Mouse (Mus musculus) retina, postnatal 7 days (tissue): ENCODE measurements around the gene Fads6.

Experiments used
- DNase-seq: peaks from one replicate; pipeline ENCODE4 v3.0.0-alpha.2; 2012; ENCODE audit warnings: low read depth, low spot score

The Fads6 gene

DNA sequence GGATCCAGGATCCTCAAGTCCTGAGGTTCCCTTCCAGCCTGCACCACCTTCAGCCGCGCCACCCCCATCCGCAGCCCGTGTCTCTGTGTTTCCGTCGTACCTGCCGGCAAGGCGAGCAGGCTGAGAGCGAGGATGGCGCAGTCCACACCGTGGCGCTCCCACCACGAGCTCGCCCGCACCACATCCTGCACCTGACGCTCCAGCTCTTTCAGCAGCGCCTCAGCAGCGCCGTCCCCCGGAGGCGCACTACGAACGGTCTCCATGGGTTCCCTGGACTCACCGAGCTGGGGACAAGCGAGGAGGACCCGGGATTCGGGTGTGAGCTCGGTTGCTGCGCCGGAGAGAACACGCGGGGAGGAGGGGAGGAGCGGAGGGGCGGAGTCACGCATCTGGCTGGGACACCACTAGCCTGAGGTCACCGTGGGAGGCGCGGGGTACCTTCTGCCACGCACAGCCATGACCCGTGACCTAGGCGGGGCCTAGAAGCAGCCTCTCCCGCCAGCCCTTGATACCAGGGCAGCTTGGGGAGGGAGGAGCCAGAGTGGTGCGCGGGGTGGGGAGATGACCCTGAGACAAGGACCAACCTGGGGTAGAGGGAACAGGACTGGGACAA is at the start of gene Fads6:
TSS of gene Fads6 (minus strand) at position 450 of the 613 bp plus-strand sequence.
- DNase-seq = peak; percentile 43

DNA sequence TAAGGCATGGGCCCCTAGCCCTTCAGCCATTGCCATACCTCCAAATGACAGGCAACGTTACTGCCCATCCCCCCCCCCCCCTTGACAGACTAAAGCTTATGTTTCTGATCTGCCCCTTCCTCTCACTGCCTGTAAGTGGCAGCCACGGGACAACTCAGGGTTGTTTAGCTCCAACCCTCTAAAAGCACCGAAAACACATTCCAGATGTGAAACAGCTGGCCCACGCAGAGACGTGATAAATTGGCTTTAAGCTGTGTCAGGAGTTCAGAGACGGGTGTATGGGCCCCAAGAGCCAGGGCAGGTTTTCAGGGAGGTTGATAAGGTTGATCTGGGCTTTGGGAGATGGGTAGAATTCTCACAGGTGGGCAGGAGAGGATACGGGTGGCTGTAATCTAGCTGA is 48.1 kb upstream of the Fads6 start:
- no peak for DNase-seq

DNA sequence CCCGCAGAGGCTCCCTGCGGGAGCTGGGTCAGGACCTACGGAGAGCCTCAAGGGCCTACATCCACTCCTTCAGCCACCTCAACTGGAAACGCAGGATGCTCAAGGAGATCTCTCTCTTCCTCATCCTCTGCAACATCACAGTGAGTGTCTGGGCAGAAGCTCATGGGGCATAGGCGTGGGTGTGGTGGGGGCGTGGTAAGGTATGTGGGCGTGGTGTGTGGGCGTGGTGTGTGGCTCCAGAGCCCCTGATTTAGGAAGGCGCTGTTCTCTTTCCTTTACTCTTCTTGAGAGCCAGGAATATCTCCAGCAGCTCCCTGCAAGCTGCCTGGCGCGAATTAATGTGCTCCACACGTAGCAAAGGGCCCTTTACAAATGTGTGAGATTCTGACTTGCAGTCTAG is 47.5 kb upstream of the Fads6 start:
- no peak for DNase-seq

DNA sequence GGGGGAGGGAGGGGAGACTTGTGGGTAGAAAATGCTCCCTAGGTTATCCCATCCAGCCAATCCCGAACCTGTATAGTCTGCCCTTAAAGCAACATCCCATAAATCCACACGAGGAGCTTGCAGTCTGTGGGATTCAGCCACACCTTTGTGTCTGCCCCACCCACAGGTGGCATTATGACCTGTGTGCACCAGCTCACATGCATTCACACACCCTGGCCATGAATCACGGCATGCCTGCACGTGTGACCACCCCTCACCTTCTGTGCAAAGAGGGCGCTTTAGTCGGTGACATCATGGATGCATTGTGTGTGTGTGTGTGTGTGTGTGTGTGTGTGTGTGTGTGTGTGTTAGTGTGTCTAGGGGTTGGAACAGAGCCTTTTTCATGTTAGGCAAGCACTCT is 44.4 kb upstream of the Fads6 start:
- no peak for DNase-seq

DNA sequence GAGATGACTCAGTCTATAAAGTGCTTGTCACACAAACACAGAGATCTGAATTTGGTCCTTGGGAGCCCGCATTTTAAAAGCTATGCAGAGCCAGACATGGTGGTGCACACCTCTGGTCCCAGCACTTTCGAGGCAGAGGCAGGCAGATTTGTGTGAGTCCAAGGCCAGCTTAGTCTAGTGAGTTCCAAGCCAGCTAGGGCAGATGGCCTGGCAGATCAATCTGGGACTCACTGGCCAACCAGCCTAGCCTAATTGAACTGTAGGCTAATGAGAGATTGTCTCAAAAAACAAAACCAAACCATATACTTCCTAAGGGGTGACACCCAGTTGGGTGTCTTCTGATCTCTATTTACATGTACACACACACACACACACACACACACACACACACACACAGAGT is 43.8 kb upstream of the Fads6 start:
- no peak for DNase-seq

DNA sequence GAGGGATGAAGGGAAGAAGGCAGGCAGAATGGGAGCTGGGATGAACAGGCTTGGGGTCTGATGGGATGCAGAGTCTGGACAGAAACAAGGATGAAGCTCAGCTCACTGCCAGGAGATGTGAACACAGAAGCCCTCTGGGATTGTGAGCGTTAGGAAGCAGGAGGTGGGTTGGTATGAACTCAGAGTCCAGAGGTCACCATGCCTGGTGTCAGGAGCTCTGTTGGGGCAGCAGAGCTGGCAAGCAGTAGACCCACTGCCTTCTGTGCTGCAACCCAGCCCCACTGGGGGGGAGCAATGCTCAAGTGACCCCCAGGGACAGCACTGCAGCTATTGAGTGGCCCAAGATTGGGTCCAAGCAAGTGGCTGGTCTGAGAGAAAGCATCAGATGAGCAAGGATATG is 40.4 kb upstream of the Fads6 start:
- no peak for DNase-seq

DNA sequence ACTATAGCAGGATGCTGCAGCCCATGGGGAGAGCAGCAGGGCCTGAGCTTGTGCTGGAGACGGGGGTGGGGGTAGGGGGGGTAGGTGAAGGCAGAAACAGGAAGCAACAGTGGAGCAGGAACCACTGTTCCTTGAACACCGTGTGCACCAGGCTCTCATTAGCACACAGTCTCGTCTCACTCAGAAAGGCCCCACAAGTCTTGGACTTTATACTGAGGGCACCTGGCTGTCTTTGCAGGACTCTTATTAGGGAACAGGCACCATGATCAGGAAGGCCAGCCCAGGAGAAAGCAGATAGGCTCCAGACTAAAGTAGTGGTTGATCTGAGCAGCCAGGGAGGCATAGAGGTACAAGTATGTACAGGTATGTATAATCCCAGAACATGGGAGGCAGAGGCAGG is 39.9 kb upstream of the Fads6 start:
- no peak for DNase-seq

DNA sequence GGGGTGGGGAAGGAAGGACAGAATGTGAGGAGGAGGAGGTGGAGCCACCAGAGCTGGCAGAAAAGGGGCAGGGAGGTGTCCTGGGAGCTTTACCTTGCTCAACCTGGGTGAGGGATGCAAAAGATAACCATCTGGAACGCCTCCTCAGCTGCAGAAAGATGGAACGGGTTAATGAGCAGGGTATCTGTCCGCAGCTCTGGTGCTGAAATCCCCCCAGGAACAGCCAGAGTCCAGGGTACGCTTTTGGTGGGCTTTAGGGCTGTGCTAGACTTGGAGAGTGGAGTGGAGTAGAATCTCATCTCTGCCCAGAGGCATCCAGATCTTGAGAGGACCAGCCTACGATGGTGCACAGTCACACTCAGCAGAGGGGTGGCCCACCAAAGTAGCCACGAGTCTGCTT is 38.7 kb upstream of the Fads6 start:
- DNase-seq = no peak

DNA sequence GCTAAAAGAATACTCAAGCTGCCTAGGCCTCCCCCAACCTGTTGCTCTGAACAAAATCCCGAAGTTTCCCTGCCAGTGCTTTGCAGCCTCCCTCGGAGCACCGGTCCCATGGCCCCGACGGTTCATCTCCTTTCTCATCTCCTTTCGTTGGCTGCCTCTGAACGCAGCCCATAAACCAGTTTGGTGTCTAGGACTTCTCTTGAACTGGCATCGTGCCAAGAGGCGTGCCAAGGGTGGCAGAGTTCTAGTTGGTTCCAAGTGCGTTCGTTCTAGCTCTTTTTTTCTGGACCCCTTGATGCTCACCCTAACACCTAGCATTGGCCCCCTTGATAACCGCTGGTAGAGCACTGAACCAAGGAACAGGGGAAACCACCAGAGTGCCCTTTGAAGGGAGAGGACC is 37.8 kb upstream of the Fads6 start:
- DNase-seq = no peak

DNA sequence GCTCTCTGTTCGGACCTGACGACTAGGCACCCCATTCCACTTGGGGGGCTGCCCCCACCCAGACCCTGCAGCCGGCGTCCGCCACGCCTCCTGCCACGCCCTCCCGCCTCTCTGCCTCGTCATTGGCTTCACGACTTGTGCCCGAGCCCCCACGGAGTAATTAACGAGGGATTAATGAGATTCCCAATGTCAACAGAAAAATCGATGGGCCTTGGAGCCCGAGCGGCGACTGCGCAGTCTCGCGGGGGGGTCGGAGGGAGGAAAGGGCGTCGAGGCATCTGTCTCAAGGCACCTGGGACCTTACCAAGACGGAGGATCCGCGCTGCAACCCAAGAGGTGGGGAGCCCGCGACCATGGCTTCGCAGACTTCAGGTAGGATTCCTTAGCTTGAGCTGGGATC is 37.1 kb upstream of the Fads6 start, which contains the start of gene Otop3:
TSS of gene Otop3 (plus strand) at position 201 of the 400 bp plus-strand sequence.
- DNase-seq = no peak

DNA sequence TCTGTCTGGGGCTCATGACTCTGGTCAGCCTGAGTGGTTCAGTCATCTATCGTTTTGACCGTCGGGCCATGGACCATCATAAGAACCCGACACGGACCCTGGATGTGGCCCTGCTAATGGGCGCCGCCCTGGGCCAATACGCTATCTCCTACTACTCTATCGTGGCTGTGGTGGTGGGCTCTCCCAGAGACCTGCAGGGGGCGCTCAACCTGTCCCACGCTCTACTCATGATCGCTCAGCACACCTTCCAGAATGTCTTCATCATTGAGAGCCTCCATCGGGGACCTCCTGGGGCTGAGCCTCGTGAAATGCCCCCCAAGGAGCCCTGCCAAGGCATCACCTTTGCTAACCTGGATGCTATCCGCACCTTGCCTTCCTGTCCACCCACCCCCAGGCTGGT is 31.9 kb upstream of the Fads6 start:
- no peak for DNase-seq

DNA sequence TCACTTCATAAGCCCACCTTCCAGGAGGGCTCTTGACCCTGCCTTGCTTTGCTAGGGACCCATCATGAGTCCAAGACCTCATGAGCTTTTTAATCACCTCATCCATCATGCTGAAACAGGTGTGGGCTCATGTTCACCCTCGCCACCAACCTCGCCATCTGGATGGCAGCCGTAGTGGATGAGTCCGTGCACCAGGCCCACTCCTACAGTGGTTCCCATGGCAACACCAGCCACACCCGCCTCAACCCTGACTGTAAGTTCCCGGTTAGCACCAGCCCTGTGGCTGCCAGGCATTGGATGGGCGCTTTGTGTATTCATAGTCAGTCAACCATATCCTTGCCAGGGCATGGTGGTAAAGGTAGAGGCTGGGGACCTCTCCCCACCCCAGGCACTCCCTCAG is 29.3 kb upstream of the Fads6 start:
- no peak for DNase-seq

DNA sequence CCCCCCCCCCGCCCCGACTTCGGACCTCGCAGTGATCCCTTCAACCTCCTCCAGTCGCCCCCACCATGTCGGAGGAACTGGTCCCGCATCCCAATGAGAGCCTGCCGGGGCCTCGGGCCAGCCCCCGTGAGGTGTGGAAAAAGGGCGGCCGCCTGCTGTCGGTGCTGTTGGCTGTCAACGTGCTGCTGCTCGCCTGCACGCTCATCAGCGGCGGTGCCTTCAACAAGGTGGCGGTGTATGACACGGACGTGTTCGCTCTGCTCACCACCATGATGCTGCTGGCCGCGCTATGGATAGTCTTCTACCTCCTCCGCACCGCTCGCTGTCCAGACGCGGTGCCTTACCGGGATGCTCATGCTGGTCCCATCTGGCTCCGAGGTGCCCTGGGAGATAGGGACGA is 25.9 kb upstream of the Fads6 start:
- DNase-seq = no peak

DNA sequence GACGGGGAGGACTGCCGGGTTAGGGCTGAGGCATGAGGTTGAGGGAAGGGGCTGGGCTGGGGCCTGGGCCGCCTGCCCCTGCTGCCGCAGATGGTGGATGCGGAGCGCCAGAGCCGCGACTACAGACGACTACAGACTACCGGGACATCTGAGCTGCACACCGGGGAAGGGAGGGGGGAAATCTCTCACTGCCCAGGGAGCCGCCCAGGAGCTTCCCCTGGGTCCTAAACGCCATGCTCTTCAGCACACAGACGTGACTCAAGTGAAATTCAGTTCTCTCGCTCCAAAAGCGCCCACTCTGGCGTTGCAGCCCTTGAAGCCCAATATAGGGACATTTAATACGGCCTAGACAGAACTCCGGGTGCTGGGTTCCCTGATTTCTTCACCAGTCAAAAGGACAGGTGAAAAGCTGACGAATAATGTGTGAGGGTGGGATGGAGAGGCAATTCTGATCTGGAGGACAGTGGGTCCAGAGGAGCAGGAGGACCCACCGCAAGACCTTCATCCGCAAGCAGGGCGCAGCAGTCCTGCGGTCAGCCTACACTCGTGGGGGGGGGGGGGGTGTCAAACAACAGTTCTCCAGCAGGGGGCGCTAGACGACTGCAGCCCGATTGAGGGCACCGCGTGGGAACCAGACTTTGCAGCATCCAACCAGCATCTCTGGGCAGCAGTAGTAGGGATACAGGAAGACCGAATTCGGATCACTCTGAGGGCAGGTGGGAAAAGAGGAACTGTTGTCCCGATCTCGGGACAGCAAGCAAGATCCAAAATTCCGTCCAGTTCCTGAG is 24.6 kb upstream of the Fads6 start, which contains the start of gene Ush1g:
TSS of gene Ush1g (minus strand) at position 136 of the 788 bp plus-strand sequence.
- peak; percentile 62 for DNase-seq

DNA sequence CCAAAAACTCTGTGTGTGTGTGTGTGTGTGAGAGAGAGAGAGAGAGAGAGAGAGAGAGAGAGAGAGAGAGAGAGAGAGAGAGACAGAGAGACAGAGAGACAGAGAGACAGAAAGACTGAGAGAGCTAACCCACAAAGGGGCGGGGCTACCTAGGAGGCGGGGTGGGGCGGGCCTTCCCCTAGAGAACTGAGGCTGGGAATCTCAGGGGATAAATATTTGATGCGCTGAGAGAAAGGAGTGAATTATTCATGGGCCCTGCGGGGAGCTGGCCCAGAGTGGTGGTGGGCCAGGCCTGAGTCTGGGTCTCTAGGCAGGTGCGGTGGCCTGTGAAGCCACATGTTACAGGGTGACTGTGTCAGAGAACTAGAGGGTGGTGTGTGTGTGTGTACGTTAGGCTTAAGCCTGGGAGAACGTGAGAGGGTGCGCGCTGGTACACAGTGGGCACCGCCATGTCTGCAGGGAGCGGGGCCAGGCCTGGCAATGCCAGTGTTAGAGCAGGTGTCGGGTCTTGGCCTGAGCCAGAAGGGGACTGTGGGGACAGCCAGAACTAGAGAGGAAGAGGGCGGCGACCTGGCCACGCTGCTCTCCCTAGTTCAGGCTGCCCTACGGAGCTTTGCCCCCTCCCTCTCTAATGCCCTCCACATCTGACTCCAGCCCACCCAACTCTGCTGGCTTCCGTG is 22.4 kb upstream of the Fads6 start:
- no peak for DNase-seq

DNA sequence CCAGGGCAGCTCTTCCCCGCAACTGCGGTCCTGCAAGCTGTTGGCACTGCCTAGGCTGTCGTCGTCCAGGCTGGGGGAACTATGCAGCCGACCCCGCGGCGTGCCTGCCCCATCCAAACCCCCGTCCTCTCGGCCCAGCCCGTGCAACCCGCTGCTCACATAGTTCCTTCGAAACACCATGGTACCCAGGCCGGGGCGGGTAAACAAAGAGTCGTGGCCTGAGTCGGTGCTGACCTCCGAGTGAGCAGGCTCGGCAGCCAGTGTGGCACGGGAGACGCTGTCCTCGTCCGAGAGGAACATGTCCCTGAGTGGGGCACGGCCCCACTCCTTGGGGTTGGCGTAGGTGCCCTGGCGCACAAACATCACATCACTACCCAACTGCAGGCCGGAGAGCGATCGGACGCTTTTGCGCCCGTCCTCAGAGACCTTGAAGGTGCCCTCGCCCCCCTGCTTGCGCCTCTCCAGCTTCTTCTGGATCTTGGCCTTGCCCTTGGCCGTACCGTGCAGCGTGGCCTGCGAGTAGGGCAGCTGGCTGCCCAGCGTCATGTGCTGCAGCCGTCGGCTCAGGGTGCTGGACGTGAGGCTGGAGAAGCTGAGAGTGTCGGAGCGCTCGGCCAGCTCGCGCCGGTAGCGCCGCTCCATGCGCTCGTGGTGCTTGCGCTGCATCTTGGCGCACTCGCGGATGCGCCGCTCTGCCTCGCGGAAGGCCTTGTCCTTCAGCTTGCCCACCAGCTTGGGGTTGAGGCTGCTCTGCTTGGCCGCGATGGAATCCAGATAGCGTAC is 21.0 kb upstream of the Fads6 start:
- DNase-seq = no peak

DNA sequence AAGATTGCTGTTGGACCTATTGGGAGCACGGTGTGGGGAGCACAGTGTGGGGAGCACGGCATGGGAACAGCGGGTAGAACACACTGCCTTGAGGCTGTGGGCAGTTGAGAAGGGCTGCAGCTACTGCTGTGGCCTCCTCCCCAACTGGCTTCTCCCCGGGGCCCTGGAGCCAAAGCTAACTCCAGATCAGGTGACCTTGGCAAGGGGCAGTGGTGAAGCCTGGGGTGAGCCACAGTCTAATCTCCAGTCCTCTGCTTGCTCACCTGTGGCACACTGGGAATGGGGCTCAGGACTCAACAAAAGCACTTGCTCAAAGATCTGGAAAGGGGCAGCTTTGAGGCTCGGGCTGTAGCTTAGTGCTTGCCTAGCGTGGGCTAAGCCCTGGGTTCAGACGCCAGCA is 19.7 kb upstream of the Fads6 start:
- no peak for DNase-seq

DNA sequence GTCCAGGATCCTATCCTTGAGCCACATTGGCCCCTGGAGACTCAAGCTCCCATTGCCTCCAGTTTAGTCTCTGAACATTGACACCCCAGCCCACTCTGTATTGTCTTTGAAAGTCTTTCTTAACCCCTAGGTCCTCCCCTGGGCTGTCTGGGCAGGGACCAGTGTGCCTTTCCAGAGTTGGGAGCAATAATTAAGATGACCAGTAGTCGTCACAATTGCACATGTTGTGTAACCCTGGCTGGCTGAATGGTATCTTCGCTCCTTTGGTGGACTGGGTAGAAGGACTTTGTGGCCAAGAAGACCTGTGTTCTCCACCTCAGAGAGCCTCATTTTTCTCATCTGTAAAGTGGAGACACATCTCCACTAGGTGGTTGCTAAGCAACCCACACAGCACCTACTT is 16.8 kb upstream of the Fads6 start:
- DNase-seq = no peak

DNA sequence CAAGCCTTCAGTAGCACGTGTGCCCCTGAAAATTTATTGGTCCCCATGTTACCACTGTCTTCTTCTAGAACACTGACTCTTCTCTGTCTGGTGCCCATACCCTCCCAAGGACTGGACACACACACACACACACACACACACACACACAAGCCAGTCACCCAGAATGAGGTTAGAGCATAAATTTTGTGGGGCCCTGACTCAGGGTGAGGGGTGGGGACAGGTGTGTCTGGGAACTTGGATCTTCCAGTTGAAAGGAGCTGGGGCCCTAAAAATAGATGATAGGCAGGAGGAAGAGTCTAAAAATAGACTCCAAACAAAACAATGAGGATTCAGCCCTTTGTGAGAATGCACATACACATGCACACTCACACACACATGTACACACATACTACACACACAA is 11.3 kb upstream of the Fads6 start:
- no peak for DNase-seq

DNA sequence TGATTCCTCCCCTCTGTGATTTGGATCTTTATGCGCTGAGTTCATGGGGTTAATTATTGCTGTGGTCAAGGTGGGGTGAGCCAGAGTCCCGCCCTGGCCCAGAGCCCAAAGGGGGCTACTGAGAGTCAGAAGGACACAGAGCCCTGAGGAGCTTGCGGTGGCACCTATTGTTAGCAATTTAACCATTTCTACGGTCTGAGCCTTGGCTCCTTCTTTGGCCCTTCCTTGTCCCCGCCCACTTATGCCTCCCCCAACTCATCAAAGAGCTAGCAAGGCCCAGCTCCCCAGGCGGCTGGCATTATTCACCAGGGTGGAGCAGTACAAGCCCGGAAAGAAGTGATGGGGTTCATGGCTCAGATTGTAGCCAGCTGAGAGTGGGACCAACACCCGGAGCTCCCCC is 9.4 kb upstream of the Fads6 start, which contains the start of gene Otop2:
TSS of gene Otop2 (plus strand) at position 301 of the 400 bp plus-strand sequence.
- no peak for DNase-seq

DNA sequence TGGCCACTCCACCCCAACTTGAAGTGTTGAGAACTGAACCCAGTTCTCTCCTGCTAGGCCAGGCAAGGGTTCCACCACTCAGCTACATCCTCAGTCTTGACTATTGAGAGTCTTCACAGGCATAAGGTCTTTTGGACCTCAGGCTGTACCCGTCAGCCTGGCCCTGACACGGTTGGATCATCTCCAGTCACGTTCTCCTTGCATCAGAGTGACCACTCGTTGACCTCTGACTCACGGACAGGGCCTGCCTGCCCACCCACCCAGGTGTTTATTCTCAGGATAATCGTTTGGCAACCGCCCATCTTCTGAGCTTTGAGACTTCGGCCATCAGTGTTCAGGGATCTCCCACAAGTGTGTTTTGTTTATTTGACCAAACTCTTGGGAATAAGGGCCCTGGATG is 5.7 kb upstream of the Fads6 start:
- DNase-seq = no peak

DNA sequence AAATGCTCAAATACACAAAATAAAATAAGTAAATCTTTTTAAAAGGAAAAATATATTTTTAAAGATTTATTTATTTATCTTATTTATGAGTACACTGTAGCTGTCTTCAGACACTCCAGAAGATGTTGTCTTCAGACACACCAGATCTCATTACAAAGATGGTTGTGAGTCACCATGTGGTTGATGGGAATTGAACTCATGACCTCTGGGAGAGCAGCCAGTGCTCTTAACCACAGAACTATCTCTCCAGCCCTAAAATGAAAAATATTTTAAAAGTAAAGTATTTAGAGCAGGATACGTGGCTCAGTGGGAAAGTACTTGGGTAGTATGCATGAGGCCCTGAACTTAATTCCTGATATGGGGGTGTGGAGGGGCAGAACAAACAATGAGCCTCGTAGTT is 3.9 kb upstream of the Fads6 start:
- no peak for DNase-seq
